Mouse (Mus musculus) stomach, postnatal 0 days (tissue): ENCODE measurements around the gene Mageb3.

Experiments
- CTCF ChIP-seq: IDR thresholded peaks from 2 replicates; pipeline ENCODE4 v1.5.1; 2016; ENCODE audit warnings: antibody characterized with exemption, low read depth, mild to moderate bottlenecking, moderate library complexity
- EP300 ChIP-seq: optimal IDR thresholded peaks from 2 replicates; pipeline ENCODE3; 2016; ENCODE audit warnings: antibody characterized with exemption

- TF ChIP-seq CTCF: peak; percentile 55; the same call in 1 of the 2 replicates
- TF ChIP-seq EP300: no peak
These were observed 45.9 kb downstream of the Mageb3 start for GRCm38 (mm10) chr2:121909975-121910374.
